Mouse (Mus musculus): ENCODE data around the gene Hba-a2.
"Not testable (repeated sequence)": the region's sequence is repeated elsewhere in the genome, so short reads cannot be mapped to it uniquely, and the experiment has no call there.

The Hba-a2 gene

GRCm38 (mm10) chr11:32283091-32283777 is 13.1 kb upstream of the Hba-a2 start, which contains the start of gene Hba-a1:
Hba-a1 (plus strand) TSS chr11:32283511.
- DNase-seq (ENCODE audit: low spot score), result not testable (repeated sequence)

GRCm38 (mm10) chr11:32284582-32284981 is 11.7 kb upstream of the Hba-a2 start:
- not testable (repeated sequence) for DNase-seq (ENCODE audit: low spot score)

DNA sequence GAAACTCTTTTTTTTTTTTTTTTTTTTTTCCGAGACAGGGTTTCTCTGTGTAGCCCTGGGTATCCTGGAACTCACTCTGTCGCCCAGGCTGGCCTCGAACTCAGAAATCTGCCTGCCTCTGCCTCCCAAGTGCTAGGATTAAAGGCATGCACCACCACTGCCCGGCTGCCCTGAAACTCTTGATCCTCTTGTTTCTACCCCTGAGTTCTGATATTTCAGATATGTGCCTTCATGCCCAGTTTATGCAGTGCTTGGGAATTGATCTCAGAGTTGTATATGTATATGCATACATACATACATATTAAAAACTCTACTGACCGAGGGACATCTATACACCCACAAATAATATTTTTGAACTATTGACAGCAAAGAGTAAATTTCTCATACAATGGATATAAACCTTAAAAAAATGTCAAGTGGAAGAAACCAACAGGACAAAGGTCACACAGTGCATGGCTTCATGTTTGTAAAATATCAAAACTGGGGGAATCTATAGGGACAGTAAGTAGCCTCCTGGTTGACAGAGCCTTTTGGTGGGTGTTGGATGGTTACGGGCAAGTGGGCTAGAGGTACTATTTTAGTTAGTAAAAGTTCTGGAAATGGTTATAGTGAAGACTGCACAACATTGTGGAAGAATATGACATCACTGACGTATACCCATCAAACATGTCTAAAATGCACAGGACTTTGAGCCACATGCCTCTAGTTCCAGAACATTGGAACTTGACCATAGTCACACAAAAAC is 11.1 kb upstream of the Hba-a2 start:
- no peak for DNase-seq (ENCODE audit: low spot score)

DNA sequence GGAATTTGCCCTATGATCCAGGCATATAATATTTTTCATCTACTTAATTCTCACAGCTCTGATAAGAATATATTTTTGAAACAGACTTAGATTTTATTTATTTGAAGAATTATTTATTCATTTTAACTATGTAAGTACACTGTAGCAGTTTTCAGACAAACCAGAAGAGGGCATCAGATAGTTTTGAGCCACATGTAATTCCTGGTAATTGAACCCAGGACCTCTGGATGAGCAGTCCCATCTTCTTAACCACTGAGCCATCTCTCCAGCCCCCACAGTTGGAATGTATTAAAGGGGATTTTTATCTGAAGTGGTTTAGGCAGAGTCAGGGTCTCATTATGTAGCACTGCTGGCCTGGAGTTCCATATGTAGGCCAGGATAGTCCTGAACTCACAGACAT is 10.4 kb upstream of the Hba-a2 start:
- DNase-seq (ENCODE audit: low spot score), result not testable (repeated sequence)

DNA sequence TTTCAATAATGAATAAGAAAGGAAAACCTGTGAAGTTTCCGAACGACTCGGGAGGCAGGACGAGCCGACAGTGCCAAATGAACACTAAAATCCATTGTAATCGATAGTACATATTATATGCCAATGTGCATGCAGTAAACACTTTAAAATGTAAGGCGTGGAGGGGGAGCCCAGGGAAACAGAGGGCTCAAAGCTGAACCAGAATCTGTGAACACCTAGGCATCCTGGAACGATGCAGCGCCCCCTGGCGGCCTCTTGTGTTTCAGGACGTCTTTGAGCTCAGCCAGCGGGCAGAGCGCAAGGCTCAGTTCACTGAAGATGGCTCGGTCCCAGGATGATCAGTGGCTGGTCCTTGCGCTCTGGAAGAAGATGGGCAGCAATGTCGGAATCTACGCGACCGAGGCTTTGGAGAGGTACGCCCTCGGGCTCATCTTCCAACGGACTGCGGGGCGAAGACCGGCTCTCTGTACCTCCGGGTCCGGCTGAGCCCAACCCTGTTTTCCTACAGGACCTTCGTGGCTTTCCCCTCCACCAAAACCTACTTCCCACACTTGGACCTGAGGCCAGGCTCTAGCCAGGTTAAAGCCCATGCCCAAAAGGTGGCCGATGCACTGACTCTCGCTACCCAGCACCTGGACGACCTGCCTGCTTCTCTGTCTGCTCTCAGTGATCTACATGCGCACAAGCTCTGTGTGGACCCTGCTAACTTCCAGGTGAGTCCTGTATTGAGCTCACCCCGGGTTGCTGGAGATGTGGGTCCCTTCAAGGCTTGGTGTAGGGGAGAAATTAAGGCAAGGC is 9.4 kb upstream of the Hba-a2 start, which contains the start of gene Hbq1b:
Hbq1b (plus strand) TSS at position 271 of the 798 bp plus-strand sequence.
- peak; percentile 81 for DNase-seq (ENCODE audit: low spot score)

- peak; percentile 28 for DNase-seq (ENCODE audit: low spot score)
Observed at GRCm38 (mm10) chr11:32287493-32287825, 8.8 kb upstream of the Hba-a2 start.

DNA sequence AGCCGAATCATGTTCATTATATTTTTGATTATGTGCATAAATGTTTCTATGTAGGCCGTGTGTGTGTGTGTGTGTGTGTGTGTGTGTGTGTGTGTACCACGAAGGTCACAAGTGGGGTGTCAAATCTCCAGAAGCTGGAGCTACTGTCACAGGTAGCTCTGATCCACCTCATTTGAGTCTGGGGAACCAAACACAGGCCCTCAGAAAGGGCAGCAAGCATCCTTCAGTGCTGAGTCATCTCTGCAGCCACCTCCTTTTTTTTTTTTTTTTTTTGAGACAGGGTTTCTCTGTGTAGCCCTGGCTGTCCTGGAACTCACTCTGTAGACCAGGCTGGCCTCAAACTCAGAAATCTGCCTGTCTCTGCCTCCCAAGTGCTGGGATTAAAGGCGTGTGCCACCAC is 3.5 kb upstream of the Hba-a2 start:
- not testable (repeated sequence) for DNase-seq (ENCODE audit: low spot score)

GRCm38 (mm10) chr11:32293479-32293878 is 2.8 kb upstream of the Hba-a2 start:
- DNase-seq (ENCODE audit: low spot score), result not testable (repeated sequence)

DNA sequence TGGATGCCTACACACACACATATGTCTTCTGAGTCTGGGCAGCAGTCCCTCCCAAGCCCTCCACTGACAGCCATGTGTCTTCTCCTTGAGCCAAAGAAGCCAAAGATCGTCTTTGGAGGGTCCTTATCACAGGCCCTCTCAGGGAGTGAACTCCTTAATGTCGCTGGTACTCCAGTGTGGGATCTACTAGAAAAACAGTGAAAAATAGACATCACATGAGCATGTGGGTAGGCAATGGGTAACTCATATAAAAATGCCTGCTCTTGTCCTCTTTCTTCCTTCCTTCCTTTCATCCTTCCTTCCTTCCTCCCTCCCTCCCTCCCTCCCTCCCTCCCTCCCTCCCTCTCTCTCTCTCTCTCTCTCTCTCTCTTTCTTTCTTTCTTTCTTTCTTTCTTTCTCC is 1.1 kb downstream of the Hba-a2 start:
- DNase-seq (ENCODE audit: low spot score), result not testable (repeated sequence)

DNA sequence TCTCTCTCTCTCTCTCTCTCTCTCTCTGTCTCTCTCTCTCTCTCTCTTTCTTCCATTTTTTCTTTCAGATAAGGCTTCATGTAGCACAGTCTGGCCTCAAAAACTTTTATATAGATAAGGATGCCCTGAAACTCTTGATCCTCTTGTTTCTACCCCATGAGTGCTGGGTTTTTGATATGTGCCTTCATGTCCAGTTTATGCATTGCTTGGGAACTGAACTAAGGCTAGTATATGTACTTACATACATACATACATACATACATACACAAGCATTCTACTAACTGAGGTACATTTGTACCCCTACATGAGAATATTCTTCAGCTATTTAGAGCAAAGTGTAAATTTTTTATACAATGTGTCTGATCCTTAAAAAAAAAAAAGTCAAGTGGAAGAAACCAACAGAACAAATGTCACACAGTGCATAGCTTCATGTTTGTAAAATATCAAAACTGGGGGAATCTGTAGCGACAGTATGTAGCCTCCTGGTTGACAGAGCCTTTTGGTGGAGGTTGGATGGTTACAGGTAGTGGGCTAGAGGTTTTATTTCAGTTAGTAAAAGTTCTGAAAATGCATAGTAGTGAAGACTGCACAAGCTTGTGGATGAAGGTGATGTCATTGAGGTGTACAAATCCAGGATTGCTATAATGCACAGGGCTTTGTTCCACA is 1.7 kb downstream of the Hba-a2 start:
- no peak for DNase-seq (ENCODE audit: low spot score)

DNA sequence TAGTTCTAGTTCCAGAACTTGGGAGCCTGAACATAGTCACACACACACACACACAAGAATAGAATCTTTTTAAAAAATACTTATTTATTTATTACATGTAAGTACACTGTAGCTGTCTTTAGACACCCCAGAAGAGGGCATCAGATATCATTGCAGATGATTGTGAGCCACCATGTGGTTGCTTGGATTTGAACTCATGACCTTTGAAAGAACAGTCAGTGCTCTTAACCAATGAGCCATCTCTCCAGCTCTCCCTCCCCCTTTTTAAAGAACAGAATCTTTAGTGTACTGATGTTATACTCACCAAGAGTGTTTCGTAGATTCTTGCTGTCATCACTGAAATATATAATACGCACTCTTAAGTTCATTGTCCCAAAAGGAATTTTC is 2.2 kb downstream of the Hba-a2 start:
- no peak for DNase-seq (ENCODE audit: low spot score)

GRCm38 (mm10) chr11:32299865-32300264 is 3.6 kb downstream of the Hba-a2 start, which contains the start of gene Hbq1a:
Hbq1a (plus strand) TSS chr11:32300069.
- peak; percentile 40 for DNase-seq (ENCODE audit: low spot score)

DNA sequence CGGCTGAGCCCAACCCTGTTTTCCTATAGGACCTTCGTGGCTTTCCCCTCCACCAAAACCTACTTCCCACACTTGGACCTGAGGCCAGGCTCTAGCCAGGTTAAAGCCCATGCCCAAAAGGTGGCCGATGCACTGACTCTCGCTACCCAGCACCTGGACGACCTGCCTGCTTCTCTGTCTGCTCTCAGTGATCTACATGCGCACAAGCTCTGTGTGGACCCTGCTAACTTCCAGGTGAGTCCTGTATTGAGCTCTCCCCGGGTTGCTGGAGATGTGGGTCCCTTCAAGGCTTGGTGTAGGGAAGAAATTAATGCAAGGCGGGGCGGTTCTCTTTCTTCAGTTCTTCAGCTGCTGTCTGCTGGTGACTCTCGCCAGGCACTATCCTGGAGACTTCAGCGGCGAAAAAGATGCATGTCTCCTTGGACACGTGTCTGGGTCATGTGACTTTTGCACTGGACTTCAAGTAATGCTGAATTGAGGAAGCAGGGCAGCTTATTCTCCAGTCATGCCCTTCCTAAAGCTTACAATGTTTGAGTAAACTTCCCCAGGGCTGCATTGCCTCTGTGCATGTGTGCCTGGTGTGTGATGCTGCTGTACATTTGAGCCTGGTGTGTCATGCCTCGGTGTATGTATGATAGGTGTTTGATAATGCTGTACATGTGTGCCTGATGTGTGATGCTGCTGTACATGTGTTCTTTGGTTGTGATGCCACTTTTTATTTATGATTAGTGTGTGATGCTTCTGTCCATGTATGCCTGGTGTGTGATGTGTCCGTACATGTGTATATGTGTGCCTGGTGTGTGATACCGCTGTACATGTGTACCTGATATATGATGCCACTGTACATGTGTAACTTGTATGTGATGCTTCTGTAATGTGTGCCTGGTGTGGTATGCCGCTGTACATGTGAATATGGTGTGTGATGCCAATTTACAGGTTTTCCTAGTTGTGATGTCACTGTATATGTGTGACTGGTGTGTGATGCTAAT is 4.3 kb downstream of the Hba-a2 start:
- DNase-seq (ENCODE audit: low spot score), result peak; percentile 38

DNA sequence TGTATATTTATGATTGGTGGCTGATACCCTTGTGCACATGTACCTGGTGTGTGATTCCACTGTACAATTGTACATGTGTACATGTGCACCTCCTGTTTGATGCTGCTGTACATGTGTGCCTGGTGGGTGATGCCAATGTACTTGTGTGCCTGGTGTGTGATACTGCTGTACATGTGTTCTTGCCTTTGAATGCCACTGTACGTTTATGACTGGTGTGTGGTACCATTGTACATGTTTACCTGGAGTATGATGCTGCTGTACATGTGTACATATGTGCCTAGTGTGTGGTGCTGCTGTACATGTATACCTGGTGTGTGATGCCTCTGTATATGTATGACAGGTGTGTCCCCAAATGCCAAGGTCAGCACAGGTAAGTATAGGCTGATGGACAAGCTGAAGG is 5.2 kb downstream of the Hba-a2 start:
- no peak for DNase-seq (ENCODE audit: low spot score)

- peak; percentile 33 for DNase-seq (ENCODE audit: low spot score)
Observed at GRCm38 (mm10) chr11:32302824-32303419, 6.6 kb downstream of the Hba-a2 start.

GRCm38 (mm10) chr11:32303455-32303854 is 7.2 kb downstream of the Hba-a2 start:
- no peak for DNase-seq (ENCODE audit: low spot score)

DNA sequence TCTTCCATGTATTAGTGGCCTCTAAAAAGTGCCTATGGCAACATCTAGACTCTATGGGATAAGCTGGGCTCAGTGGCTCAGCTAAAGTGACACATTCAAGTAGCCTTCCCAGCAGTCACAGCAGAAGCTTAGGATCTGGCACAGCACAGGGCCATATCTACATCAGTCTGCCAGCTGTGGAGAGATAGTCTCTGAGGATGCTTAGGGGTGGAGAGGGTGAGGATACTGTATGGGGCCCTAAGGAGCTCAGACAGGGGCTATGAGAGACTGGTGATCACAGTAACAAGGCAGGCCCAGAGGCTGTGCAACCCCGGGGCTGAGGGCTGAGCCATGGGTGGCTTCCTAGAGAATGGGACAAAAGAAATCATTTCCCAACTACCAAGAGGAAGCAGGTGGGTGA is 10.7 kb downstream of the Hba-a2 start:
- no peak for DNase-seq (ENCODE audit: low spot score)

GRCm38 (mm10) chr11:32309446-32309845 is 13.2 kb downstream of the Hba-a2 start:
- DNase-seq (ENCODE audit: low spot score), result no peak

GRCm38 (mm10) chr11:32309928-32310327 is 13.6 kb downstream of the Hba-a2 start:
- no peak for DNase-seq (ENCODE audit: low spot score)

DNA sequence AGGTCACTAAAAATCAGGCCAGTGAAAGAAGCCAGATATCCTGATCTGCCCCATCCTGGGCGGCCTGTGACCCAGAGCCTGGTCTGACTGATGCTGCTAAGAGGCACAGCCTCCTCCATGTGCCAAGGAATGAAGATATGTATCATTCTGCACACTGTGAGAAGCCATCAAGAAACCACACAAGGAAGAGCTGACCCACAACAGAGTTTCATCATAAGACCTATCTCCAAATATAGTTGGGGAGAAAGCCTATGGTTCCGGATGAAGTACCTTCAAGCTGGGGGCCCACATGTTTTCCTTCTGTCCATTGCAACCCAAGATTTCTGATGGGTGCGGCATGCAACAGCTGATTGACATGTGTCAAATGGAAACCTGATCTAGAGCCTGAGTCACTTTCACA is 19.7 kb downstream of the Hba-a2 start:
- DNase-seq (ENCODE audit: low spot score), result no peak

All from MN1 (cell line).